Mouse (Mus musculus) thymus, adult 2 months (tissue): ENCODE measurements at regions not wholly inside any gene's neighbourhood (a gene's known extent, or its start where the extent isn't known, plus 50 kb on each side); places are given as distances from the start of the nearest gene placed in this dataset.

Source experiments
- CTCF ChIP-seq: fragments of 200-500 bp; IDR thresholded peaks from 2 replicates; pipeline ENCODE4 v1.5.1; 2012; ENCODE audit warnings: mild to moderate bottlenecking, control low read depth, low read length, moderate library complexity, borderline replicate concordance; ENCODE audit not compliant: control insufficient read depth, poor library complexity, insufficient read depth; ENCODE audit errors: extremely low read depth
- POLR2A ChIP-seq: fragments of 200-500 bp; IDR thresholded peaks from 2 replicates; pipeline ENCODE4 v1.6.1; 2012; ENCODE audit warnings: mild to moderate bottlenecking, low read length, control low read depth, moderate library complexity; ENCODE audit not compliant: control insufficient read depth, poor library complexity, insufficient read depth; ENCODE audit errors: extremely low read depth

GRCm38 (mm10) chr9:30067980-30068379, 105.0 kb upstream of the Ntm start:
- TF ChIP-seq POLR2A (no peak), CTCF (no peak)
